Mouse (Mus musculus) heart, embryonic 12.5 days (tissue): ENCODE measurements around the gene Avpr1a. TPM values are rescaled to one million over a fixed set of nuclear protein-coding genes. Genes with fewer than 3 reads are reported as not detected.

Source experiments
- ATAC-seq: fragments of 200-750 bp; cut with Nextera tagmentation; 2 replicates; pipeline ENCODE4 v1.8.0; 2017; ENCODE audit warnings: moderate TSS enrichment, moderate library complexity; ENCODE audit not compliant: insufficient number of reproducible peaks, low FRiP score
- H3K27ac ChIP-seq: fragments of 300-500 bp; sonication (generic); 2 replicates; pipeline ENCODE4 v1.5.1; 2016; ENCODE audit warnings: mild to moderate bottlenecking, moderate library complexity; ENCODE audit not compliant: poor library complexity, severe bottlenecking
- H3K27me3 ChIP-seq: fragments of 300-500 bp; sonication (generic); replicated peaks from 2 replicates; pipeline ENCODE4 v1.6.1; 2016; ENCODE audit warnings: mild to moderate bottlenecking, moderate library complexity
- H3K36me3 ChIP-seq: fragments of 300-500 bp; sonication (generic); 2 replicates; pipeline ENCODE4 v1.6.1; 2016; ENCODE audit warnings: mild to moderate bottlenecking, moderate library complexity
- H3K4me1 ChIP-seq: fragments of 300-500 bp; sonication (generic); replicated peaks from 2 replicates; pipeline ENCODE4 v1.6.1; 2016; ENCODE audit warnings: mild to moderate bottlenecking
- H3K4me2 ChIP-seq: fragments of 300-500 bp; sonication (generic); 2 replicates; pipeline ENCODE4 v1.6.1; 2016; ENCODE audit warnings: mild to moderate bottlenecking, moderate library complexity
- H3K4me3 ChIP-seq: fragments of 300-500 bp; sonication (generic); 2 replicates; pipeline ENCODE4 v1.5.1; 2016; ENCODE audit warnings: mild to moderate bottlenecking
- H3K9ac ChIP-seq: fragments of 300-500 bp; sonication (generic); 2 replicates; pipeline ENCODE4 v1.6.1; 2016; ENCODE audit warnings: mild to moderate bottlenecking, moderate library complexity
- H3K9me3 ChIP-seq: fragments of 300-500 bp; sonication (generic); replicated peaks from 2 replicates; pipeline ENCODE4 v1.6.1; 2016; ENCODE audit warnings: mild to moderate bottlenecking, moderate library complexity
- WGBS: fragments of 180-500 bp; shearing (Covaris S2); methylation state at CpG from one replicate; pipeline ENCODE4 v1.1.7; 2016; 5-methylcytosine and 5-hydroxymethylcytosine counted together
- polyA plus RNA-seq: library from polyadenylated mRNA; unstranded; fragments of >200 nt; fragmentation: Nextera tagmentation; extraction: Ambion mirVana; gene quantifications from 2 replicates; pipeline ENCODE4 v1.2.1, GENCODE M21; 2016

The Avpr1a gene
- polyA plus RNA-seq = 0.06 and 0.12 TPM in 2 replicates

DNA sequence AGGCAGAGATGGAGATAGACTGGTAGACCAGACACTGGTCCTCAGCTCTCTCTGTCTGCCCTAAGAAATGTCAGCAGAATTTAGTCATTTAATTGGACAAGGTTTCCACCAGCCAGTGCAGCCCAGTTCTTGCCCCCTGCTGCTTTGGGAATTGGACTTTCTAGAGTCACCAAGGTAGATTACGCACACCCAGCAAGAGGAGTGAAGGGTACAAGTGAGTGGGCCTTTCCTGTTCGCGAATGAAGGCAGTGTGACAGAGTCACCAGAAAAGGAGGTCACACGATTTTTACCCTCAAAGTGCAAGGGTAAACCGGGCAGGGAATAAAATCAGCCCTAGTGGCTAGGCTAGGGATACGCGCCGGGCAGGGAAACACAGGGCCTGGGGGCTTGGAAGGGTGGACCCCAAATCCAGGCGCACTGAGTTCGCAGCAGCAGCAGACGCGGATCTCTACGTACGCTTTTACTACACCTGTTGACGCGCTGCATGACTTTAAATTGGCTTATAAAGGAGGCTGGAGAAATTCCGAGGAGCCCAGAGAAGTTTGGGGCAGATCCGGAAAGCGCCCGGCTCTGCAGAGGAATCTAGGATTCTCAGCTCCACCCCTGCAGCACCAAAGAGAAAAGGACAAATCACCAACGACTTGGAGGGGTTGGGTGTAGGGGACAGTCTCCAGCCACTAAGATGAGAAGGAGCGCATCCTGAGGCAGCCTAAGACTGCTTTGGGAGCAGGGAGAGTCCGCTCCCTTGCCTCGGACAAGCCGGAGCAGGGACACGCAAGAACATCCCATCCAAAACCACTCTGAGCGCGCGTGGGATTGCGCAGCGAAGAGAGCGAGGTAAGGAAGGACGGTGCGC is at the start of gene Avpr1a:
Gene Avpr1a (plus strand): TSS at position 639 of the 856 bp plus-strand sequence.
- no peak for ATAC-seq
- peaks cover 37% of the 10 kb centered on the region for H3K27me3 ChIP-seq
- H3K9me3 ChIP-seq = no peaks in the 10 kb centered on the region
- peak within 1 kb of the TSS; percentile 55 for H3K4me3 ChIP-seq
- peak within 1 kb of the TSS; percentile 40 for H3K9ac ChIP-seq
- peaks cover 11% of the 10 kb centered on the region; the same call in 1 of the 2 replicates for H3K4me1 ChIP-seq
- H3K36me3 ChIP-seq = no peaks in the 10 kb centered on the region
- WGBS = 6% methylated on average over 34 of the region's 34 CpGs
- no peak within 1 kb of the TSS for H3K27ac ChIP-seq
- peak within 1 kb of the TSS; percentile 96 for H3K4me2 ChIP-seq

- 31% methylated on average over 1 of the region's 1 CpGs for WGBS
- Histone ChIP-seq H3K27me3 (no peaks in the 10 kb centered on the region), H3K27ac (no peak overlapping the region), H3K4me2 (no peak overlapping the region), H3K4me1 (no peaks in the 10 kb centered on the region), H3K9ac (no peak overlapping the region), H3K36me3 (no peaks in the 10 kb centered on the region), H3K4me3 (no peak overlapping the region), H3K9me3 (no peaks in the 10 kb centered on the region)
- ATAC-seq = no peak
Measured at GRCm38 (mm10) chr10:122402270-122402669, 46.0 kb upstream of the Avpr1a start.

GRCm38 (mm10) chr10:122406333-122406732 is 42.0 kb upstream of the Avpr1a start:
- Histone ChIP-seq H3K4me2 (no peak overlapping the region), H3K9ac (no peak overlapping the region), H3K27me3 (no peaks in the 10 kb centered on the region), H3K36me3 (no peaks in the 10 kb centered on the region), H3K4me3 (no peak overlapping the region), H3K9me3 (no peaks in the 10 kb centered on the region), H3K27ac (no peak overlapping the region), H3K4me1 (no peaks in the 10 kb centered on the region)
- WGBS = 86% methylated on average over 6 of the region's 6 CpGs
- no peak for ATAC-seq

DNA sequence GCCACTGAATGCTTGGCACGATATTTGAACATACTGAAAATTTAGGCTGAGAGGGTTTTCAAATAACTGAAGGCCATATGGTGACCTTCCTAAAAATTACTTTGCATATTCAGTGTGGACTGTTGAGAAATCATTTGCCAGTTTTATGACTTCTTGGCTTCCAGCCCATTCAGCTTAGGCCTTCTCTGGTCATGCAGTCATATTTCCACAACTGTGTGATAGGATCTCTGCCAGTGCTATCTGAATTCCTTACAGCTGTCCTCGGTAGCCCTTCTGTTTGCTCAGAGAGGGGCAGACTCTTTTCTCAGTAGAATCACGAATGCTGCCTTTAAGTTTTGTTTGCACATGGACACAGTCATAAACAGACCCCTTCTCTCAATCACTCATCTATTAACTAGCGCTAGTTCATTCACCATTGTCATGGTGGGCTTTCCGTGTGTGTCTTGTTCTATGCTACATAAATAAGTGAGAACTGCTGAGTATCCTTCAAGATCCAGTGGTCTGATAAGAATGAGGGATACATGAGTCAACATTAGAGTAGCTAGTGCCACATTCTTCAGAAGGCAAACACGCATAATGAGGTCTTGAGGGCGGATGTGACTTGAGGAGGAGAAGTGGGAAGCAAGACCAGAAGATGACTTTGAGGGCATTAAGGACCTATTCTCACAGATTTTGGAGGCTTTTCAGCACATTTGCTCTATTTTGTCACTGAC is 39.4 kb upstream of the Avpr1a start:
- Histone ChIP-seq H3K4me3 (no peak overlapping the region), H3K4me2 (no peak overlapping the region), H3K9me3 (no peaks in the 10 kb centered on the region), H3K36me3 (no peaks in the 10 kb centered on the region), H3K9ac (no peak overlapping the region), H3K27me3 (no peaks in the 10 kb centered on the region), H3K27ac (no peak overlapping the region), H3K4me1 (no peaks in the 10 kb centered on the region)
- 73% methylated on average over 7 of the region's 7 CpGs for WGBS
- no peak for ATAC-seq

- H3K4me3 ChIP-seq = no peak overlapping the region
- no peak overlapping the region for H3K27ac ChIP-seq
- WGBS = 78% methylated on average over 2 of the region's 2 CpGs
- no peak overlapping the region for H3K4me2 ChIP-seq
- ATAC-seq = no peak
- no peak overlapping the region for H3K9ac ChIP-seq
- H3K4me1 ChIP-seq = no peaks in the 10 kb centered on the region
- no peaks in the 10 kb centered on the region for H3K9me3 ChIP-seq
- no peaks in the 10 kb centered on the region for H3K36me3 ChIP-seq
- no peaks in the 10 kb centered on the region for H3K27me3 ChIP-seq
Measured at GRCm38 (mm10) chr10:122410791-122411190, 37.5 kb upstream of the Avpr1a start.

DNA sequence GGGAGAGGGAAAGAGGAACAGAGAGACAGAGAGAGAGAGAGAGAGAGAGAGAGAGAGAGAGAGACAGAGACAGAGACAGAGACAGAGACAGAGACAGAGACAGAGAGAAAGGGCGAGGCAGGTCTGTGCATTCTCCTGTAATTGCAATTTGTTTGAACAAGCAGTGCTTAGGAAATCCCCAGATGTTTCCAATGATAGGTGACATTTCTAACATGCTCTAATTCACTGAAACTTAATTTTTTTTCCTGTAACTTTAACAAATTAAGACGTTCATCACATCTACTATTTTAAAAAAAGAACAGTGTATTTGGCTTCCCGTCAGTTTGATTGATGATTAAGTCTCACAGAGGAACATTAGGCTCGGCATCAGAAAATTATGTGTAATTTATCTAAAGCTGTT is 15.6 kb upstream of the Avpr1a start:
- Histone ChIP-seq H3K36me3 (no peaks in the 10 kb centered on the region), H3K4me3 (no peak overlapping the region), H3K9me3 (no peaks in the 10 kb centered on the region), H3K27ac (no peak overlapping the region), H3K9ac (no peak overlapping the region), H3K27me3 (no peaks in the 10 kb centered on the region), H3K4me2 (no peak overlapping the region), H3K4me1 (no peaks in the 10 kb centered on the region)
- WGBS = 48% methylated on average over 4 of the region's 4 CpGs
- ATAC-seq = no peak

GRCm38 (mm10) chr10:122447275-122447674 is 1.0 kb upstream of the Avpr1a start:
- peaks cover 11% of the 10 kb centered on the region; the same call in 1 of the 2 replicates for H3K4me1 ChIP-seq
- H3K9me3 ChIP-seq = no peaks in the 10 kb centered on the region
- H3K9ac ChIP-seq = no peak overlapping the region
- 30% methylated on average over 6 of the region's 10 CpGs for WGBS
- no peak for ATAC-seq
- no peak overlapping the region for H3K4me3 ChIP-seq
- peak overlapping the region; percentile 96; the same call in 1 of the 2 replicates for H3K4me2 ChIP-seq
- H3K27me3 ChIP-seq = peaks cover 37% of the 10 kb centered on the region
- no peaks in the 10 kb centered on the region for H3K36me3 ChIP-seq
- H3K27ac ChIP-seq = no peak overlapping the region

- no peaks in the 10 kb centered on the region for H3K9me3 ChIP-seq
- no peak overlapping the region for H3K27ac ChIP-seq
- H3K36me3 ChIP-seq = no peaks in the 10 kb centered on the region
- ATAC-seq = no peak
- H3K4me2 ChIP-seq = peak overlapping the region; percentile 96
- peak overlapping the region; percentile 55 for H3K4me3 ChIP-seq
- peaks cover 11% of the 10 kb centered on the region; the same call in 1 of the 2 replicates for H3K4me1 ChIP-seq
- WGBS = 1% methylated on average over 70 of the region's 70 CpGs
- peak overlapping the region; percentile 40 for H3K9ac ChIP-seq
- H3K27me3 ChIP-seq = peaks cover 37% of the 10 kb centered on the region
Measured at GRCm38 (mm10) chr10:122448717-122449611, 665 bp downstream of the Avpr1a start.

DNA sequence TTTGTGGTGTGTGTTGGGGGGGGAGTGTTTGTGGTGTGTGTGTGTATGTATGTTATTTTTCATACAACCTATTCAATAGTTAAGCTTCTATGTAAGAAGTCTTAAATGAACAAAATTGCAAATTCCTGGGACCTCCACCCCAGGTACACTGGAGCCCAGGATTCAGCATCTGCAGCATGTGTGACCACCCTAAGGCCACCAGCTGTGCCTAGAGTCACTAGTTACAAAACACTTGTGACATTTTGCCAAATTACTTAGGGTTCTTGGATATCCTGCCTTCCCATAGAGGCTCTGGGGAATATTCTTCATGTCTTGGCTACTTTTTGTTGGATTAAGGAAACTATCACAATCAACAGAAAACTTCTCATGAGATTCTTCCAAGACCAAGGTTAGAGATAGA is 1.6 kb downstream of the Avpr1a start:
- Histone ChIP-seq H3K27me3 (peaks cover 37% of the 10 kb centered on the region), H3K4me1 (peaks cover 11% of the 10 kb centered on the region; the same call in 1 of the 2 replicates), H3K9ac (no peak overlapping the region), H3K4me2 (peak overlapping the region; percentile 96; the same call in 1 of the 2 replicates), H3K9me3 (no peaks in the 10 kb centered on the region), H3K36me3 (no peaks in the 10 kb centered on the region), H3K4me3 (no peak overlapping the region), H3K27ac (no peak overlapping the region)
- ATAC-seq = no peak

DNA sequence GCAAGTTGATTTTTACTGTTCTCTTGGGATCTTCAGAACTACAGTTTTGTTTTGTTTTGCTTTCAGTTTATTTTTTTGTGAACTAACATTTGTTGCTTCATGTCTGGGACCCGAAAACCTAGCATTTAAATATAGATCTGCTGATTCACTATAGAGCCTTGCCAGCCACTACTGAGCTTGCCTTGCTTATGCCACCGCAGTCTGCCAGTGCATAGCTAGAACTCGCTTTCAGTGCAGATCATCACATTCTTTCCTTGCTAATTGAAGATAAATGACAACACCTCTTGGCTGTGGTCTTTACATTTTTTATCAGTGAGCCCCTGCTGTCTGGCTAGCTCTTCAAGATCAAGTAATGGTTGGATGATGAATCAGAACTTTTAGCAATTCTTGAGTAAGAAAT is 5.2 kb downstream of the Avpr1a start:
- Histone ChIP-seq H3K9me3 (no peaks in the 10 kb centered on the region), H3K4me1 (peaks cover 5% of the 10 kb centered on the region; the same call in 1 of the 2 replicates), H3K4me3 (no peak overlapping the region), H3K9ac (no peak overlapping the region), H3K36me3 (no peaks in the 10 kb centered on the region), H3K27me3 (peaks cover 25% of the 10 kb centered on the region), H3K4me2 (no peak overlapping the region), H3K27ac (no peak overlapping the region)
- 42% methylated on average over 3 of the region's 3 CpGs for WGBS
- ATAC-seq = no peak
